In the genomic region with DNA sequence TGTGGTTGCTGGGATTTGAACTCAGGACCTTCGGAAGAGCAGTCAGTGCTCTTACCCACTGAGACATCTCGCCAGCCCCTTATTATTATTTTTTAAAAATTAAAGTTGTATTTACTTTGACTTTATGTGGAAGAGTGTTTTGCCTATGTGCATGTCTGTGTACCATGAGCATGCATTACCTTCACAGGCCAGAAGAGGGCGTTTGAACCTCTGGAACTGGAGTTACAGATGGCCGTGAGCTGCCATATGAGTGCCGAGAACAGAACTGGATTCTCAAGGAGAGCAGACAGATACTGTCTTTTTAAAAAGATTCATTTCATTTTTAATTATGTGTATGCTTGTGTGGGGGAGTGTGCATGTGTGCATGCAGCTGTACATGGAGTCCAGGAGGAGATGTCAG, we compare ENCODE assay signal across 11 mouse cellular contexts. TPM values are rescaled to one million over a fixed set of nuclear protein-coding genes. Genes with fewer than 3 reads are reported as not detected.
DNase-seq lines count a peak whose midpoint lies in the region; ATAC-seq and TF ChIP-seq lines count a peak whose summit lies in the region.
"Had no signal": no experiment of that assay in that cellular context is flagged by ENCODE, and none has a peak within 500 bp of the region (broad histone marks: within the 10 kb centered on the region; RNA-seq: fewer than 3 reads in every experiment).

No protein-coding gene starts in this region.

- peak; percentile 6; the same call in 1 of the 2 replicates for TF ChIP-seq CTCF in liver, adult 2 months (IDR thresholded peaks at IDR 0.05; ENCODE audit: low read depth, low read length)
- TF ChIP-seq CTCF in ES-Bruce4 (IDR thresholded peaks at IDR 0.05; ENCODE audit: low read depth, low read length) = peak; percentile 63

- H3K27ac ChIP-seq in liver, adult 2 months (replicated peaks; ENCODE audit: insufficient read depth, low read depth, low read length) = no peak overlapping the region
- H3K27ac ChIP-seq in liver, embryonic 12.5 days = no peak overlapping the region
- no peak overlapping the region for H3K27ac ChIP-seq in ES-Bruce4 (ENCODE audit: insufficient read depth, low read length)
- H3K27ac ChIP-seq in forebrain, embryonic 16.5 days (ENCODE audit: low read length) = no peak overlapping the region

- 78% methylated on average over 5 of the region's 5 CpGs for WGBS in liver, adult 2 months
- WGBS in liver, embryonic 12.5 days (ENCODE audit: insufficient replicate concordance) = 71% methylated on average over 5 of the region's 5 CpGs
- WGBS in forebrain, embryonic 16.5 days = 71% methylated on average over 5 of the region's 5 CpGs

- ATAC-seq in liver, embryonic 12.5 days = no peak
- ATAC-seq in megakaryocyte-erythroid progenitor cell, adult 5-6 weeks (replicated peaks; ENCODE audit: low FRiP score, low TSS enrichment, poor library complexity, severe bottlenecking) = no peak
- ATAC-seq in forebrain, embryonic 16.5 days = no peak

- no peak for DNase-seq in liver, adult 2 months (ENCODE audit: extremely low read depth, low read depth, low spot score)
- DNase-seq in T-cell, adult 2 months (ENCODE audit: low spot score) = peak; percentile 41
- DNase-seq in thymus, postnatal 0 days (ENCODE audit: low spot score) = peak; percentile 33
- DNase-seq: cerebellum, adult 2 months; kidney, adult 18-20 months; lung, postnatal 10 days had no signal

- no peaks in the 10 kb centered on the region; the same call in 1 of the 2 replicates for H3K79me2 ChIP-seq in liver, adult 2 months (ENCODE audit: control insufficient read depth, insufficient read depth, low read length)

- H3K27me3 ChIP-seq in liver, adult 2 months (ENCODE audit: control insufficient read depth, insufficient read depth, low read length) = no peaks in the 10 kb centered on the region
- H3K27me3 ChIP-seq in liver, embryonic 12.5 days (replicated peaks) = no peaks in the 10 kb centered on the region
- H3K27me3 ChIP-seq in ES-Bruce4 (ENCODE audit: control insufficient read depth, insufficient read depth, low read length, poor library complexity, severe bottlenecking) = no peaks in the 10 kb centered on the region
- H3K27me3 ChIP-seq in forebrain, embryonic 16.5 days (replicated peaks; ENCODE audit: control insufficient read depth, insufficient read depth, low read length) = 0 out of 2 replicates have a peak, but pooled peaks cover 2% of the 10 kb centered on the region
- H3K27me3 ChIP-seq: heart, embryonic 12.5 days had no signal

- no peak for TF ChIP-seq EP300 in ES-Bruce4 (IDR thresholded peaks at IDR 0.05; ENCODE audit: insufficient read depth, low read depth, low read length)

- H3K4me3 ChIP-seq in liver, adult 2 months (ENCODE audit: insufficient read depth, low read depth, low read length) = no peak overlapping the region
- no peak overlapping the region for H3K4me3 ChIP-seq in liver, embryonic 12.5 days
- no peak overlapping the region for H3K4me3 ChIP-seq in ES-Bruce4 (ENCODE audit: low read depth, low read length)
- no peak overlapping the region for H3K4me3 ChIP-seq in forebrain, embryonic 16.5 days (replicated peaks; ENCODE audit: low read length)
- H3K4me3 ChIP-seq: heart, embryonic 12.5 days had no signal

- peaks cover 3% of the 10 kb centered on the region; the same call in 1 of the 2 replicates for H3K36me3 ChIP-seq in liver, adult 2 months (ENCODE audit: control insufficient read depth, insufficient read depth, low read length)
- no peaks in the 10 kb centered on the region for H3K36me3 ChIP-seq in liver, embryonic 12.5 days
- no peaks in the 10 kb centered on the region for H3K36me3 ChIP-seq in ES-Bruce4 (ENCODE audit: control insufficient read depth, insufficient read depth, low read length, poor library complexity, severe bottlenecking)
- no peaks in the 10 kb centered on the region for H3K36me3 ChIP-seq in forebrain, embryonic 16.5 days (ENCODE audit: control insufficient read depth, insufficient read depth)

- H3K4me1 ChIP-seq in liver, adult 2 months (ENCODE audit: control insufficient read depth, insufficient read depth, low read length) = peaks cover 8% of the 10 kb centered on the region; the same call in 1 of the 2 replicates
- H3K4me1 ChIP-seq in liver, embryonic 12.5 days = peaks cover 22% of the 10 kb centered on the region
- H3K4me1 ChIP-seq in ES-Bruce4 (ENCODE audit: control insufficient read depth, insufficient read depth, low read length) = no peaks in the 10 kb centered on the region
- H3K4me1 ChIP-seq in forebrain, embryonic 16.5 days (replicated peaks; ENCODE audit: control insufficient read depth, insufficient read depth, low read length) = no peaks in the 10 kb centered on the region

- TF ChIP-seq POLR2A in liver, adult 2 months (IDR thresholded peaks at IDR 0.05; ENCODE audit: extremely low read depth, insufficient read depth, low read length) = no peak
- no peak for TF ChIP-seq POLR2A in ES-Bruce4 (IDR thresholded peaks at IDR 0.05; ENCODE audit: insufficient read depth, low read length)

- H3K4me2 ChIP-seq in liver, embryonic 12.5 days = no peak overlapping the region
- no peak overlapping the region for H3K4me2 ChIP-seq in forebrain, embryonic 16.5 days (ENCODE audit: low read length)
- H3K4me2 ChIP-seq: heart, embryonic 12.5 days had no signal

- H3K9me3 ChIP-seq in liver, embryonic 12.5 days (replicated peaks) = no peaks in the 10 kb centered on the region
- H3K9me3 ChIP-seq in ES-Bruce4 (replicated peaks; ENCODE audit: control insufficient read depth, insufficient read depth, low read length, poor library complexity, severe bottlenecking) = no peaks in the 10 kb centered on the region
- 0 out of 2 replicates have a peak, but pooled peaks cover 2% of the 10 kb centered on the region for H3K9me3 ChIP-seq in forebrain, embryonic 16.5 days (ENCODE audit: control insufficient read depth, low read length)

- H3K9ac ChIP-seq in liver, adult 2 months (ENCODE audit: low read depth, low read length) = no peak overlapping the region
- H3K9ac ChIP-seq in liver, embryonic 12.5 days = no peak overlapping the region
- no peak overlapping the region for H3K9ac ChIP-seq in ES-Bruce4 (ENCODE audit: low read depth, poor library complexity, severe bottlenecking)
- H3K9ac ChIP-seq in forebrain, embryonic 16.5 days (replicated peaks; ENCODE audit: low read depth, low read length) = no peak overlapping the region
- H3K9ac ChIP-seq: heart, embryonic 12.5 days had no signal

RNA-seq across cellular contexts. Expression of a gene that starts 13.7 kb away (rescaled TPM):
- 11.5 and 13.2 TPM in 2 replicates for total RNA-seq in liver, adult 2 months (2014; rRNA removed)
- polyA plus RNA-seq in liver, adult 2 months (2012; rRNA removed) = 5.6 and 6.5 TPM in 2 replicates
- polyA plus RNA-seq in liver, embryonic 12.5 days (2016; fragmentation: Nextera tagmentation; extraction: Ambion mirVana) = 8.1 and 8.4 TPM in 2 replicates
- polyA plus RNA-seq in ES-Bruce4 (2011; ENCODE audit: insufficient read depth, insufficient read length, low read depth, missing spikeins) = 20.8 and 22.1 TPM in 2 replicates
- polyA plus RNA-seq in thymus, postnatal 0 days (2015; fragmentation: Nextera tagmentation; extraction: Ambion mirVana) = 3.9 and 4.3 TPM in 2 replicates
- 1.5 and 1.9 TPM in 2 replicates for total RNA-seq in megakaryocyte-erythroid progenitor cell, adult 5-6 weeks (2014; fragmentation: Nextera tagmentation)
- total RNA-seq in megakaryocyte-erythroid progenitor cell, adult 5-6 weeks (2017) = 0.30 and 0.75 TPM in 2 replicates
- 10.5 and 11.7 TPM in 2 replicates for polyA plus RNA-seq in forebrain, embryonic 16.5 days (2015; fragmentation: Nextera tagmentation; extraction: Ambion mirVana)

RNA-seq across cellular contexts. Expression of a gene that starts 30.7 kb away (rescaled TPM):
- 380 and 503 TPM in 2 replicates for total RNA-seq in liver, adult 2 months (2014; rRNA removed)
- polyA plus RNA-seq in liver, adult 2 months (2012; rRNA removed) = 280 and 301 TPM in 2 replicates
- 704 and 734 TPM in 2 replicates for polyA plus RNA-seq in liver, embryonic 12.5 days (2016; fragmentation: Nextera tagmentation; extraction: Ambion mirVana)
- polyA plus RNA-seq in ES-Bruce4 (2011; ENCODE audit: insufficient read depth, insufficient read length, low read depth, missing spikeins) = 2,690 and 2,954 TPM in 2 replicates
- polyA plus RNA-seq in thymus, postnatal 0 days (2015; fragmentation: Nextera tagmentation; extraction: Ambion mirVana) = 922 and 983 TPM in 2 replicates
- 3,729 and 3,811 TPM in 2 replicates for total RNA-seq in megakaryocyte-erythroid progenitor cell, adult 5-6 weeks (2014; fragmentation: Nextera tagmentation)
- total RNA-seq in megakaryocyte-erythroid progenitor cell, adult 5-6 weeks (2017) = 1,714 and 1,757 TPM in 2 replicates
- 371 and 373 TPM in 2 replicates for polyA plus RNA-seq in forebrain, embryonic 16.5 days (2015; fragmentation: Nextera tagmentation; extraction: Ambion mirVana)
